Mouse (Mus musculus) central nervous system, embryonic 18 days (tissue): ENCODE results near the gene Sipa1l2. TPM values are rescaled to one million over a fixed set of nuclear protein-coding genes. Genes with fewer than 3 reads are reported as not detected.

Source experiments
- polyA plus RNA-seq: library from polyadenylated mRNA; depleted of rRNA; stranded (reverse); fragments of >200 nt; gene quantifications from 2 replicates; pipeline ENCODE4 v1.2.3, GENCODE M21; 2012; rRNA removed

The Sipa1l2 gene
- polyA plus RNA-seq = 26.6 and 28.4 TPM in 2 replicates

DNA sequence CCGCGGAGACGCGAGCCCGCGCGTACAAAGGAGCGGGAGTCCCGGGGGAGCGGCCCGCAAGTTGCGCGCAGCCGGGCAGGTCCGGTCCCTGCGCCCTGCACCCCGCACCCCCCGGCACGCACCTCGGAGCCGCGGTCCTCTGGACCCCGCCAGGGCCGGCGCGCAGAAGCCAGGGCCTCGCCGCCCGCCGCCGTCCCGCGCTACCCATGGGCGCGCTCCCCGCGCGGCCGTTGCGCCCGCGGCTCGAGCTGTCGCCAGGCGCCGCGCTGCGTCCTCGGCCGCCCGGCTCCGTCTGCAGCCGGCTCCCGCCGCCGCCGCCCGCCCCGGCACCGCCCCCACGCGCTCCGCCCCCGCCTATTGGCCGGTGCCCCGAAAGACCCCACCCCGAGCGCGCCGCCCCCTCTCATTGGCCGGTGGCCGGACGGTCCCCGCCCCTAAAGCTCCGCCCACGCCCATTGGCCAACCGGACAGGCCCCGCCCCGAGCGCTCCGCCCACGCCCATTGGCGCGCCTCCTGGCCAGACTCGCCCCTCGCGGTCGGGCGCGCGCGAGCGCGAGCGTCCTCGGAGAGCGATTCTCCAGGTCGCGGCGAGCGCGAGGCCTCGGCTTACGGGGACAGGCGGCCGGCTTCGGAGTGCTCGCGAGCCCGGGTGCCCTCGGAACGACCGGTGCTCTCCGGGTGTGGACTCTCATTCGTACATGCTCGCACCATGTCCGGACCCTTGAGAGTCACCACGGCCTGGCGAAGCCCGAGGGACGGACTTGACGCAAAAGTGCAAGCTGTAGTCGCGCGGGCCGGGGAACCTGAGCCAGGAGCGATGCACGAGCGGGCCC lies at the start of gene Sipa1l2:
TSS of gene Sipa1l2 (minus strand) at position 276 of the 833 bp plus-strand sequence.

Other genes with a start within 250 kb of the Sipa1l2 start
- 4.5 and 5.0 TPM in 2 replicates for gene Map10, start 100.0 kb upstream of the Sipa1l2 start, polyA plus RNA-seq
- 33.4 and 36.4 TPM in 2 replicates for gene Ntpcr, start 160.2 kb upstream of the Sipa1l2 start, polyA plus RNA-seq